Mouse (Mus musculus) monocyte, adult 59 days (primary cell): ENCODE measurements around the gene B4galt1. TPM values are rescaled to one million over a fixed set of nuclear protein-coding genes. Genes with fewer than 3 reads are reported as not detected.

ENCODE experiments used
- total RNA-seq, 2 experiments: library from RNA; stranded (reverse); gene quantifications; one replicate each; pipeline ENCODE4 v1.2.4; 2023

The B4galt1 gene
- total RNA-seq, result 10 to 100 TPM; 53.6 to 58.1 TPM

GRCm38 (mm10) chr4:40853565-40854386 is at the start of gene B4galt1:
B4galt1 (minus strand) TSS chr4:40854005.

GRCm38 (mm10) chr4:40757780-40758420 is 95.9 kb downstream of the B4galt1 start, which contains the start of gene Smu1:
Smu1 (minus strand) TSS chr4:40757923.

Other genes starting within 250 kb of the B4galt1 start
- 10 to 100 TPM; 11.9 to 15.8 TPM for gene Aptx, start 150.8 kb downstream of the B4galt1 start, total RNA-seq
- 100 to 1,000 TPM; 241 to 250 TPM for gene Dnaja1, start 131.9 kb downstream of the B4galt1 start, total RNA-seq
- gene Smu1, start 96.1 kb downstream of the B4galt1 start, total RNA-seq, result 10 to 100 TPM; 53.4 to 60.9 TPM
- not detected for gene Spink4, start 66.0 kb upstream of the B4galt1 start, total RNA-seq
- gene Bag1, start 94.3 kb upstream of the B4galt1 start, total RNA-seq, result 10 to 100 TPM; 80.8 to 81.4 TPM
- gene Chmp5, start 94.4 kb upstream of the B4galt1 start, total RNA-seq, result 10 to 100 TPM; 52.3 to 56.3 TPM
- 10 to 100 TPM; 47.4 to 52.6 TPM for gene Nfx1, start 116.9 kb upstream of the B4galt1 start, total RNA-seq
- gene Aqp7, start 194.1 kb upstream of the B4galt1 start, total RNA-seq, result not detected
- under 1 TPM in 1 of 2 experiments, not detected in 1; 0.45 TPM for gene Aqp3, start 244.2 kb upstream of the B4galt1 start, total RNA-seq